Mouse (Mus musculus): Measurements from ENCODE around the gene Vmn1r17. TPM values are rescaled to one million over a fixed set of nuclear protein-coding genes. Genes with fewer than 3 reads are reported as not detected.
"Not testable (repeated sequence)": the region's sequence is repeated elsewhere in the genome, so short reads cannot be mapped to it uniquely, and the experiment has no call there.

The Vmn1r17 gene
- polyA plus RNA-seq (2012; ENCODE audit: insufficient read depth, insufficient read length, missing spikeins) = not detected in 2 replicates

GRCm38 (mm10) chr6:57363627-57364026 lies at the start of gene Vmn1r17:
Gene Vmn1r17 (minus strand): TSS chr6:57363727.
- no peak for TF ChIP-seq POLR2A (IDR thresholded peaks at IDR 0.05; ENCODE audit: borderline replicate concordance, low read depth, low read length)
- H3K4me1 ChIP-seq (ENCODE audit: control insufficient read depth, insufficient read depth, low read length) = no peaks in the 10 kb centered on the region
- H3K4me3 ChIP-seq (ENCODE audit: insufficient read depth, low read length) = no peak within 1 kb of the TSS
- no peak within 1 kb of the TSS for H3K27ac ChIP-seq (ENCODE audit: insufficient read depth, low read depth, low read length)

GRCm38 (mm10) chr6:57403480-57403879 lies 40.0 kb upstream of the Vmn1r17 start, which contains the start of gene Vmn1r19:
Gene Vmn1r19 (plus strand): TSS chr6:57403780.
- H3K4me1 ChIP-seq (ENCODE audit: control insufficient read depth, insufficient read depth, low read length); H3K27ac ChIP-seq (ENCODE audit: insufficient read depth, low read depth, low read length); H3K4me3 ChIP-seq (ENCODE audit: insufficient read depth, low read length): not testable (repeated sequence)

- Histone ChIP-seq H3K4me1 (ENCODE audit: control insufficient read depth, insufficient read depth, low read length) (no peaks in the 10 kb centered on the region), H3K4me3 (ENCODE audit: insufficient read depth, low read length) (no peak within 1 kb of the TSS), H3K27ac (ENCODE audit: insufficient read depth, low read depth, low read length) (no peak within 1 kb of the TSS)
- TF ChIP-seq CTCF (IDR thresholded peaks at IDR 0.05; ENCODE audit: low read depth, low read length) (no peak), POLR2A (IDR thresholded peaks at IDR 0.05; ENCODE audit: borderline replicate concordance, low read depth, low read length) (no peak)
Observed at GRCm38 (mm10) chr6:57395683-57396082, 32.2 kb upstream of the Vmn1r17 start, which contains the start of gene Vmn1r18. Gene Vmn1r18 (minus strand): TSS chr6:57395783.

- Histone ChIP-seq H3K27ac (ENCODE audit: insufficient read depth, low read depth, low read length) (no peak overlapping the region), H3K4me1 (ENCODE audit: control insufficient read depth, insufficient read depth, low read length) (no peaks in the 10 kb centered on the region)
- TF ChIP-seq CTCF (IDR thresholded peaks at IDR 0.05; ENCODE audit: low read depth, low read length) = no peak
- TF ChIP-seq POLR2A (IDR thresholded peaks at IDR 0.05; ENCODE audit: borderline replicate concordance, low read depth, low read length) = no peak
Observed at GRCm38 (mm10) chr6:57367496-57367895, 4.0 kb upstream of the Vmn1r17 start.

GRCm38 (mm10) chr6:57365866-57366265 lies 2.3 kb upstream of the Vmn1r17 start:
- not testable (repeated sequence) for H3K4me3 ChIP-seq (ENCODE audit: insufficient read depth, low read length); H3K27ac ChIP-seq (ENCODE audit: insufficient read depth, low read depth, low read length); H3K4me1 ChIP-seq (ENCODE audit: control insufficient read depth, insufficient read depth, low read length)

More at GRCm38 (mm10) chr6:57367496-57367895, 4.0 kb upstream of the Vmn1r17 start:
- no peak overlapping the region for H3K4me3 ChIP-seq (ENCODE audit: insufficient read depth, low read length)

- H3K4me3 ChIP-seq (ENCODE audit: insufficient read depth, low read length) = no peak overlapping the region
- no peak for TF ChIP-seq CTCF (IDR thresholded peaks at IDR 0.05; ENCODE audit: low read depth, low read length)
- TF ChIP-seq POLR2A (IDR thresholded peaks at IDR 0.05; ENCODE audit: borderline replicate concordance, low read depth, low read length) = no peak
- no peak overlapping the region for H3K27ac ChIP-seq (ENCODE audit: insufficient read depth, low read depth, low read length)
- H3K4me1 ChIP-seq (ENCODE audit: control insufficient read depth, insufficient read depth, low read length) = no peaks in the 10 kb centered on the region
Observed at GRCm38 (mm10) chr6:57356864-57357263, 6.7 kb downstream of the Vmn1r17 start.

GRCm38 (mm10) chr6:57329394-57329793 lies 34.1 kb downstream of the Vmn1r17 start, which contains the start of gene Vmn1r16:
Gene Vmn1r16 (minus strand): TSS chr6:57329494.
- no peak within 1 kb of the TSS for H3K4me3 ChIP-seq (ENCODE audit: insufficient read depth, low read length)
- no peak within 1 kb of the TSS for H3K27ac ChIP-seq (ENCODE audit: insufficient read depth, low read depth, low read length)
- TF ChIP-seq CTCF (IDR thresholded peaks at IDR 0.05; ENCODE audit: low read depth, low read length) (no peak), POLR2A (IDR thresholded peaks at IDR 0.05; ENCODE audit: borderline replicate concordance, low read depth, low read length) (no peak)
- H3K4me1 ChIP-seq (ENCODE audit: control insufficient read depth, insufficient read depth, low read length) = no peaks in the 10 kb centered on the region

GRCm38 (mm10) chr6:57326176-57326575 lies 37.4 kb downstream of the Vmn1r17 start:
- Histone ChIP-seq H3K4me3 (ENCODE audit: insufficient read depth, low read length) (no peak overlapping the region), H3K4me1 (ENCODE audit: control insufficient read depth, insufficient read depth, low read length) (no peaks in the 10 kb centered on the region), H3K27ac (ENCODE audit: insufficient read depth, low read depth, low read length) (no peak overlapping the region)
- TF ChIP-seq POLR2A (IDR thresholded peaks at IDR 0.05; ENCODE audit: borderline replicate concordance, low read depth, low read length) (no peak), CTCF (IDR thresholded peaks at IDR 0.05; ENCODE audit: low read depth, low read length) (no peak)

Other genes starting within 250 kb of the Vmn1r17 start
- not detected in 2 replicates for gene Vmn1r11, start 230.3 kb downstream of the Vmn1r17 start, polyA plus RNA-seq (2012; ENCODE audit: insufficient read depth, insufficient read length, missing spikeins)
- gene Vmn1r12, start 206.8 kb downstream of the Vmn1r17 start, polyA plus RNA-seq (2012; ENCODE audit: insufficient read depth, insufficient read length, missing spikeins) = 0.89 TPM in 1 of 2 replicates, not detected in the other
- gene Vmn1r13, start 160.4 kb downstream of the Vmn1r17 start, polyA plus RNA-seq (2012; ENCODE audit: insufficient read depth, insufficient read length, missing spikeins) = not detected in 2 replicates
- gene Vmn1r14, start 132.0 kb downstream of the Vmn1r17 start, polyA plus RNA-seq (2012; ENCODE audit: insufficient read depth, insufficient read length, missing spikeins) = not detected in 2 replicates
- gene Vmn1r15, start 105.8 kb downstream of the Vmn1r17 start, polyA plus RNA-seq (2012; ENCODE audit: insufficient read depth, insufficient read length, missing spikeins) = not detected in 2 replicates
- not detected in 2 replicates for gene Vmn1r16, start 34.2 kb downstream of the Vmn1r17 start, polyA plus RNA-seq (2012; ENCODE audit: insufficient read depth, insufficient read length, missing spikeins)
- gene Vmn1r18, start 32.1 kb upstream of the Vmn1r17 start, polyA plus RNA-seq (2012; ENCODE audit: insufficient read depth, insufficient read length, missing spikeins) = 0.05 TPM in 1 of 2 replicates, not detected in the other
- not detected in 2 replicates for gene Vmn1r19, start 40.1 kb upstream of the Vmn1r17 start, polyA plus RNA-seq (2012; ENCODE audit: insufficient read depth, insufficient read length, missing spikeins)
- gene Vmn1r20, start 65.2 kb upstream of the Vmn1r17 start, polyA plus RNA-seq (2012; ENCODE audit: insufficient read depth, insufficient read length, missing spikeins) = not detected in 2 replicates
- gene Ppm1k, start 171.7 kb upstream of the Vmn1r17 start, polyA plus RNA-seq (2012; ENCODE audit: insufficient read depth, insufficient read length, missing spikeins) = 10.2 and 16.2 TPM in 2 replicates
- 37.9 and 53.1 TPM in 2 replicates for gene Herc6, start 217.3 kb upstream of the Vmn1r17 start, polyA plus RNA-seq (2012; ENCODE audit: insufficient read depth, insufficient read length, missing spikeins)